Mouse (Mus musculus) forebrain, embryonic 13.5 days (tissue): ENCODE measurements at regions not wholly inside any gene's neighbourhood (a gene's known extent, or its start where the extent isn't known, plus 50 kb on each side); places are given as distances from the start of the nearest gene placed in this dataset.

Experiments used
- ATAC-seq: fragments of 200-750 bp; cut with Nextera tagmentation; 2 replicates; pipeline ENCODE4 v1.8.0; 2017
- H3K27ac ChIP-seq: fragments of 300-500 bp; sonication (generic); 2 replicates; pipeline ENCODE4 v1.5.1; 2015; ENCODE audit warnings: inconsistent platforms, mild to moderate bottlenecking, moderate library complexity
- H3K27me3 ChIP-seq: fragments of 300-500 bp; sonication (generic); 2 replicates; pipeline ENCODE4 v1.6.1; 2015; ENCODE audit warnings: mild to moderate bottlenecking, inconsistent platforms
- H3K36me3 ChIP-seq: fragments of 300-500 bp; sonication (generic); 2 replicates; pipeline ENCODE4 v1.6.1; 2015; ENCODE audit warnings: mild to moderate bottlenecking, inconsistent platforms; ENCODE audit not compliant: poor library complexity, severe bottlenecking
- H3K4me1 ChIP-seq: fragments of 300-500 bp; sonication (generic); 2 replicates; pipeline ENCODE4 v1.6.1; 2015; ENCODE audit warnings: inconsistent platforms
- H3K4me2 ChIP-seq: fragments of 300-500 bp; sonication (generic); 2 replicates; pipeline ENCODE4 v1.6.1; 2015; ENCODE audit warnings: inconsistent platforms, mild to moderate bottlenecking, moderate library complexity
- H3K4me3 ChIP-seq: fragments of 300-500 bp; sonication (generic); 2 replicates; pipeline ENCODE4 v1.5.1; 2015; ENCODE audit warnings: mild to moderate bottlenecking, inconsistent platforms
- H3K9ac ChIP-seq: fragments of 300-500 bp; sonication (generic); 2 replicates; pipeline ENCODE4 v1.6.1; 2015; ENCODE audit warnings: mild to moderate bottlenecking, inconsistent platforms
- H3K9me3 ChIP-seq: fragments of 300-500 bp; sonication (generic); replicated peaks from 2 replicates; pipeline ENCODE4 v1.6.1; 2016; ENCODE audit warnings: inconsistent platforms
- WGBS: fragments of 180-500 bp; shearing (Covaris S2); methylation state at CpG from one replicate; pipeline ENCODE4 v1.1.7; 2015; 5-methylcytosine and 5-hydroxymethylcytosine counted together

GRCm38 (mm10) chr9:115488913-115489809 lies 178.9 kb upstream of the Stt3b start:
- no peak for ATAC-seq
- 81% methylated on average over 9 of the region's 9 CpGs for WGBS
- no peaks in the 10 kb centered on the region for H3K4me1 ChIP-seq
- H3K27me3 ChIP-seq: no peaks in the 10 kb centered on the region
- no peaks in the 10 kb centered on the region for H3K36me3 ChIP-seq
- no peak overlapping the region for H3K4me2 ChIP-seq
- no peak overlapping the region for H3K9ac ChIP-seq
- H3K4me3 ChIP-seq: no peak overlapping the region
- H3K27ac ChIP-seq: no peak overlapping the region
- H3K9me3 ChIP-seq: no peaks in the 10 kb centered on the region

GRCm38 (mm10) chr9:115492431-115493171 lies 182.4 kb upstream of the Stt3b start:
- Histone ChIP-seq H3K27me3 (no peaks in the 10 kb centered on the region), H3K27ac (no peak overlapping the region), H3K36me3 (no peaks in the 10 kb centered on the region), H3K4me3 (no peak overlapping the region), H3K4me1 (no peaks in the 10 kb centered on the region), H3K9me3 (no peaks in the 10 kb centered on the region), H3K4me2 (no peak overlapping the region), H3K9ac (no peak overlapping the region)
- ATAC-seq: no peak
- WGBS: 90% methylated on average over 6 of the region's 6 CpGs

- Histone ChIP-seq H3K4me2 (no peak overlapping the region), H3K4me1 (no peaks in the 10 kb centered on the region), H3K9me3 (no peaks in the 10 kb centered on the region), H3K27me3 (no peaks in the 10 kb centered on the region), H3K4me3 (no peak overlapping the region), H3K27ac (no peak overlapping the region), H3K9ac (no peak overlapping the region), H3K36me3 (no peaks in the 10 kb centered on the region)
- ATAC-seq: peak; percentile 55; the same call in 1 of the 2 replicates
- WGBS: 91% methylated on average over 2 of the region's 2 CpGs
These were observed 183.5 kb upstream of the Stt3b start for GRCm38 (mm10) chr9:115493765-115494164.

GRCm38 (mm10) chr9:115499536-115499935 lies 189.3 kb upstream of the Stt3b start:
- H3K36me3 ChIP-seq: no peaks in the 10 kb centered on the region
- H3K27ac ChIP-seq: no peak overlapping the region
- no peak for ATAC-seq
- 47% methylated on average over 3 of the region's 3 CpGs for WGBS
- no peak overlapping the region for H3K4me2 ChIP-seq
- H3K4me3 ChIP-seq: no peak overlapping the region
- H3K9me3 ChIP-seq: no peaks in the 10 kb centered on the region
- H3K9ac ChIP-seq: no peak overlapping the region
- H3K4me1 ChIP-seq: no peaks in the 10 kb centered on the region
- H3K27me3 ChIP-seq: no peaks in the 10 kb centered on the region

GRCm38 (mm10) chr9:115504789-115505188 lies 194.6 kb upstream of the Stt3b start:
- no peaks in the 10 kb centered on the region for H3K9me3 ChIP-seq
- WGBS: 54% methylated on average over 2 of the region's 2 CpGs
- no peak overlapping the region for H3K4me3 ChIP-seq
- H3K4me2 ChIP-seq: no peak overlapping the region
- no peak for ATAC-seq
- no peak overlapping the region for H3K9ac ChIP-seq
- H3K27me3 ChIP-seq: no peaks in the 10 kb centered on the region
- no peak overlapping the region for H3K27ac ChIP-seq
- peaks cover 12% of the 10 kb centered on the region for H3K4me1 ChIP-seq
- no peaks in the 10 kb centered on the region for H3K36me3 ChIP-seq

- H3K9ac ChIP-seq: no peak overlapping the region
- H3K9me3 ChIP-seq: no peaks in the 10 kb centered on the region
- peak overlapping the region; percentile 6; the same call in 1 of the 2 replicates for H3K27ac ChIP-seq
- H3K4me1 ChIP-seq: peaks cover 12% of the 10 kb centered on the region
- 24% methylated on average over 7 of the region's 7 CpGs for WGBS
- H3K27me3 ChIP-seq: no peaks in the 10 kb centered on the region
- no peaks in the 10 kb centered on the region for H3K36me3 ChIP-seq
- no peak overlapping the region for H3K4me3 ChIP-seq
- no peak overlapping the region for H3K4me2 ChIP-seq
- ATAC-seq: peak; percentile 79; the same call in 1 of the 2 replicates
These were observed 197.0 kb upstream of the Stt3b start for GRCm38 (mm10) chr9:115507131-115507689.

GRCm38 (mm10) chr9:115512835-115513629 lies 202.8 kb upstream of the Stt3b start:
- H3K4me3 ChIP-seq: no peak overlapping the region
- H3K4me2 ChIP-seq: no peak overlapping the region
- no peaks in the 10 kb centered on the region for H3K27me3 ChIP-seq
- H3K9me3 ChIP-seq: peaks cover 13% of the 10 kb centered on the region
- H3K36me3 ChIP-seq: no peaks in the 10 kb centered on the region
- 57% methylated on average over 16 of the region's 16 CpGs for WGBS
- no peak overlapping the region for H3K27ac ChIP-seq
- H3K4me1 ChIP-seq: no peaks in the 10 kb centered on the region
- H3K9ac ChIP-seq: no peak overlapping the region
- peak; percentile 50; the same call in 1 of the 2 replicates for ATAC-seq

- Histone ChIP-seq H3K4me3 (no peak overlapping the region), H3K36me3 (no peaks in the 10 kb centered on the region), H3K4me2 (no peak overlapping the region), H3K27me3 (no peaks in the 10 kb centered on the region), H3K9me3 (peaks cover 13% of the 10 kb centered on the region), H3K9ac (no peak overlapping the region), H3K4me1 (no peaks in the 10 kb centered on the region), H3K27ac (no peak overlapping the region)
- ATAC-seq: no peak
These were observed 207.7 kb upstream of the Stt3b start for GRCm38 (mm10) chr9:115517903-115518302.

GRCm38 (mm10) chr9:115524161-115524560 lies 213.9 kb upstream of the Stt3b start:
- ATAC-seq: no peak
- Histone ChIP-seq H3K4me2 (no peak overlapping the region), H3K9ac (no peak overlapping the region), H3K4me1 (0 out of 2 replicates have a peak, but pooled peaks cover 3% of the 10 kb centered on the region), H3K9me3 (no peaks in the 10 kb centered on the region), H3K27ac (no peak overlapping the region), H3K27me3 (no peaks in the 10 kb centered on the region), H3K4me3 (no peak overlapping the region), H3K36me3 (no peaks in the 10 kb centered on the region)
- 70% methylated on average over 3 of the region's 3 CpGs for WGBS

GRCm38 (mm10) chr9:115524591-115524990 lies 214.4 kb upstream of the Stt3b start:
- 72% methylated on average over 5 of the region's 5 CpGs for WGBS

GRCm38 (mm10) chr9:115526322-115526721 lies 216.1 kb upstream of the Stt3b start:
- H3K4me1 ChIP-seq: 0 out of 2 replicates have a peak, but pooled peaks cover 3% of the 10 kb centered on the region
- 86% methylated on average over 4 of the region's 4 CpGs for WGBS

More at GRCm38 (mm10) chr9:115524591-115524990, 214.4 kb upstream of the Stt3b start:
- Histone ChIP-seq H3K4me3 (no peak overlapping the region), H3K27ac (no peak overlapping the region), H3K4me2 (no peak overlapping the region), H3K4me1 (0 out of 2 replicates have a peak, but pooled peaks cover 3% of the 10 kb centered on the region), H3K27me3 (no peaks in the 10 kb centered on the region), H3K9me3 (no peaks in the 10 kb centered on the region), H3K9ac (no peak overlapping the region), H3K36me3 (no peaks in the 10 kb centered on the region)
- ATAC-seq: no peak

More at GRCm38 (mm10) chr9:115526322-115526721, 216.1 kb upstream of the Stt3b start:
- H3K4me3 ChIP-seq: no peak overlapping the region
- H3K27me3 ChIP-seq: no peaks in the 10 kb centered on the region
- no peaks in the 10 kb centered on the region for H3K36me3 ChIP-seq
- no peaks in the 10 kb centered on the region for H3K9me3 ChIP-seq
- no peak overlapping the region for H3K4me2 ChIP-seq
- H3K9ac ChIP-seq: no peak overlapping the region
- ATAC-seq: no peak
- H3K27ac ChIP-seq: no peak overlapping the region
